22 mouse cellular contexts compared by ENCODE assay signal in the genomic region with DNA sequence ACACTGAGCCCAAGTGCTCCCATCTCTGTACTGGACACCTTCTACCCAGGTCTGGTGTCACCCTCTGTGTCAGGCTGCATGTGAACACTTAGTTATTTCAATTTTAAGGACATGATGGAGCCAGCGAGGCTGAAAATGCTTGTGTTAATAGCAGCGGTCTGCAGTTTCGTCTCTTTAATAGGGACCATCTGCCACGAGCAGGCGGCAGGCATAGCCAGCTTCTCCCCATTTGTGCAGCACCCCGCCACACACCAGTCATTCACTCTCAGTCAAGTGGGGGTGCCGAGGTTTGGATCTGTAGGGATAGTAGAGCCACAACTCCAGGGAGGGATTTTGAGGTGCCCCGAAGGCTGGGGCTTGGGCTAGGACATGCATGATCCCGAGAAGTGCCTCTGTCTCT. TPM values are rescaled to one million over a fixed set of nuclear protein-coding genes. Genes with fewer than 3 reads are reported as not detected.
DNase-seq lines count a peak whose midpoint lies in the region; ATAC-seq lines count a peak whose summit lies in the region.
"Had no signal": no experiment of that assay in that cellular context is flagged by ENCODE, and none has a peak within 500 bp of the region (broad histone marks: within the 10 kb centered on the region; RNA-seq: fewer than 3 reads in every experiment).

No protein-coding gene starts in this region.

- H3K27ac ChIP-seq in forebrain, embryonic 13.5 days = peak overlapping the region; percentile 70
- no peak overlapping the region for H3K27ac ChIP-seq in forebrain, embryonic 10.5 days
- 0 out of 2 replicates have a peak overlapping the region, but pooled peaks have one; percentile 23 for H3K27ac ChIP-seq in neural tube, embryonic 13.5 days (replicated peaks)
- H3K27ac ChIP-seq in midbrain, embryonic 11.5 days (ENCODE audit: low read depth, low read length) = no peak overlapping the region
- H3K27ac ChIP-seq: heart, embryonic 15.5 days; liver, embryonic 14.5 days; midbrain, embryonic 13.5 days; stomach, postnatal 0 days had no signal

- H3K9ac ChIP-seq in forebrain, embryonic 13.5 days = no peak overlapping the region
- H3K9ac ChIP-seq in neural tube, embryonic 13.5 days = no peak overlapping the region
- H3K9ac ChIP-seq in midbrain, embryonic 11.5 days (ENCODE audit: low read length) = no peak overlapping the region
- H3K9ac ChIP-seq: heart, embryonic 15.5 days; liver, embryonic 14.5 days; lung, embryonic 14.5 days; midbrain, embryonic 13.5 days had no signal

- 68% methylated on average over 9 of the region's 9 CpGs for WGBS in forebrain, embryonic 13.5 days
- WGBS in forebrain, embryonic 10.5 days = 84% methylated on average over 9 of the region's 9 CpGs
- WGBS in neural tube, embryonic 13.5 days = 79% methylated on average over 9 of the region's 9 CpGs
- WGBS in midbrain, embryonic 11.5 days = 85% methylated on average over 9 of the region's 9 CpGs

- H3K9me3 ChIP-seq in forebrain, embryonic 13.5 days (replicated peaks) = 0 out of 2 replicates have a peak, but pooled peaks cover 5% of the 10 kb centered on the region
- no peaks in the 10 kb centered on the region for H3K9me3 ChIP-seq in forebrain, embryonic 10.5 days
- no peaks in the 10 kb centered on the region for H3K9me3 ChIP-seq in neural tube, embryonic 13.5 days
- peaks cover under 1% of the 10 kb centered on the region; the same call in 1 of the 2 replicates for H3K9me3 ChIP-seq in midbrain, embryonic 11.5 days (ENCODE audit: control insufficient read depth, low read length)
- H3K9me3 ChIP-seq: heart, embryonic 15.5 days; midbrain, embryonic 13.5 days had no signal

- no peak overlapping the region for H3K4me2 ChIP-seq in forebrain, embryonic 13.5 days
- no peak overlapping the region for H3K4me2 ChIP-seq in neural tube, embryonic 13.5 days
- H3K4me2 ChIP-seq in midbrain, embryonic 11.5 days = no peak overlapping the region
- H3K4me2 ChIP-seq: heart, embryonic 15.5 days; lung, embryonic 14.5 days; midbrain, embryonic 13.5 days had no signal

- no peak overlapping the region for H3K4me3 ChIP-seq in forebrain, embryonic 13.5 days
- H3K4me3 ChIP-seq in forebrain, embryonic 10.5 days = no peak overlapping the region
- no peak overlapping the region for H3K4me3 ChIP-seq in neural tube, embryonic 13.5 days
- no peak overlapping the region for H3K4me3 ChIP-seq in midbrain, embryonic 11.5 days (ENCODE audit: low read depth, low read length)
- H3K4me3 ChIP-seq: heart, embryonic 15.5 days; midbrain, embryonic 13.5 days had no signal

- DNase-seq in forebrain, embryonic 10.5 days (ENCODE audit: extremely low spot score, low spot score) = no peak
- no peak for DNase-seq in neural tube, embryonic 10.5 days (ENCODE audit: extremely low spot score, low spot score)
- DNase-seq in layer of hippocampus, adult 9-11 months = peak; percentile 80
- DNase-seq in midbrain, embryonic 11.5 days (ENCODE audit: low spot score, missing footprints) = no peak
- DNase-seq in B cell, adult 2 months = no peak
- no peak for DNase-seq in thymus, postnatal 10 days (ENCODE audit: low spot score in 2 of 2)
- DNase-seq: adrenal gland, postnatal 25 days; cerebellum, adult 18-20 months; cerebellum, postnatal 25 days; heart, postnatal 36 days; kidney, adult 2 months; kidney, postnatal 10 days; lung, embryonic 14.5 days; right cerebral cortex, postnatal 14 days; thymus, adult 2 months had no signal

- ATAC-seq in forebrain, embryonic 13.5 days = peak; percentile 28
- no peak for ATAC-seq in neural tube, embryonic 13.5 days (ENCODE audit: low read depth)
- no peak for ATAC-seq in midbrain, embryonic 11.5 days (ENCODE audit: low FRiP score)
- ATAC-seq: CD4-positive, CD25-positive, alpha-beta regulatory T cell, adult 4 months; midbrain, embryonic 13.5 days had no signal

- peaks cover 36% of the 10 kb centered on the region for H3K36me3 ChIP-seq in forebrain, embryonic 13.5 days (ENCODE audit: poor library complexity, severe bottlenecking)
- no peaks in the 10 kb centered on the region for H3K36me3 ChIP-seq in forebrain, embryonic 10.5 days (replicated peaks)
- H3K36me3 ChIP-seq in neural tube, embryonic 13.5 days = peaks cover 55% of the 10 kb centered on the region
- H3K36me3 ChIP-seq in midbrain, embryonic 11.5 days (ENCODE audit: control insufficient read depth, insufficient read depth, low read length) = no peaks in the 10 kb centered on the region
- H3K36me3 ChIP-seq: heart, embryonic 15.5 days had no signal

- H3K4me1 ChIP-seq in forebrain, embryonic 13.5 days = peaks cover 37% of the 10 kb centered on the region
- peaks cover 32% of the 10 kb centered on the region for H3K4me1 ChIP-seq in forebrain, embryonic 10.5 days
- peaks cover 25% of the 10 kb centered on the region for H3K4me1 ChIP-seq in neural tube, embryonic 13.5 days (replicated peaks)
- H3K4me1 ChIP-seq in midbrain, embryonic 11.5 days (ENCODE audit: control insufficient read depth, insufficient read depth, low read length) = peaks cover 12% of the 10 kb centered on the region
- H3K4me1 ChIP-seq: heart, embryonic 15.5 days had no signal

- H3K27me3 ChIP-seq in forebrain, embryonic 13.5 days = no peaks in the 10 kb centered on the region
- no peaks in the 10 kb centered on the region; the same call in 1 of the 2 replicates for H3K27me3 ChIP-seq in forebrain, embryonic 10.5 days (ENCODE audit: poor library complexity, severe bottlenecking)
- H3K27me3 ChIP-seq in neural tube, embryonic 13.5 days = no peaks in the 10 kb centered on the region
- H3K27me3 ChIP-seq in midbrain, embryonic 11.5 days (ENCODE audit: control insufficient read depth, insufficient read depth, low read length) = no peaks in the 10 kb centered on the region
- H3K27me3 ChIP-seq: midbrain, embryonic 13.5 days had no signal

RNA-seq across cellular contexts. Expression of gene Disp3, which starts 47.4 kb away (rescaled TPM):
- 6.3 and 6.5 TPM in 2 replicates for polyA plus RNA-seq in forebrain, embryonic 13.5 days (2015; fragmentation: Nextera tagmentation; extraction: Ambion mirVana)
- 1.2 and 2.1 TPM in 2 replicates for polyA plus RNA-seq in forebrain, embryonic 10.5 days (2016; fragmentation: Nextera tagmentation; extraction: Ambion mirVana)
- 16.1 and 19.1 TPM in 2 replicates for polyA plus RNA-seq in neural tube, embryonic 13.5 days (2015; fragmentation: Nextera tagmentation; extraction: Ambion mirVana)
- 2.5 and 2.9 TPM in 2 replicates for polyA plus RNA-seq in midbrain, embryonic 11.5 days (2014; fragmentation: Nextera tagmentation; extraction: Ambion mirVana)
- polyA plus RNA-seq: CD4-positive, CD25-positive, alpha-beta regulatory T cell, adult 4 months; heart, embryonic 15.5 days; liver, embryonic 14.5 days had no signal

Comparison
In these comparisons a context has a peak if more than half of its experiments do, and no peak if none do; other contexts are left out.
1. H3K27ac ChIP-seq: peak in forebrain, embryonic 13.5 days (single experiment) and neural tube, embryonic 13.5 days (single experiment); none in forebrain, embryonic 10.5 days (single experiment) and midbrain, embryonic 11.5 days (single experiment).